Mouse (Mus musculus) ovary, adult 18-20 months (tissue): Measurements from ENCODE around the gene Sdhb.

Experiments
- DNase-seq: peaks from one replicate; pipeline ENCODE4 v3.0.0; 2022; ENCODE audit warnings: low spot score, mixed read lengths

The Sdhb gene

GRCm38 (mm10) chr4:140960781-140961466 lies at the start of gene Sdhb:
TSS of gene Sdhb (plus strand) at chr4:140961203.
- DNase-seq = peak; percentile 98

DNA sequence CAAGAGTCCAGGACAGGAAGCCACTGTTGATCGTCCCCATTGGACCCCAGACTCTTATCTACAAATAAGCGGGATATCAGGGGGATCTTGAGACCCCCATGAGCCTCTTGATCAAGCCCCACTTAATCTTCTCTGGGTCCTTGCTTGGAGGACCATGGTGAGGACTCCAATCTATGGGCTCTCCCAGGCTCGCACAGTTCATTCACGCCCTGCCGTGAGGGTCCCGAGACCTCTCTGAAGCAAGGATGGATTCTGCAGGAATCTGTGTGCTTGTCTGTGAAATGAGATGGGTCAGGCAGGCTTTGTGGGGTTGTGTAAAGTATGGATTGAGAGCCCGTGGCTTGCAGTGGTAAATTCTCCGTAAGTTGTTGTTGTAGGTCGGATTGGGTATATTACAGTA lies 49.6 kb upstream of the Sdhb start:
- DNase-seq = no peak

GRCm38 (mm10) chr4:140912271-140912833 lies 48.7 kb upstream of the Sdhb start:
- DNase-seq = no peak

- no peak for DNase-seq
Measured at GRCm38 (mm10) chr4:140913565-140913964, 47.4 kb upstream of the Sdhb start.

DNA sequence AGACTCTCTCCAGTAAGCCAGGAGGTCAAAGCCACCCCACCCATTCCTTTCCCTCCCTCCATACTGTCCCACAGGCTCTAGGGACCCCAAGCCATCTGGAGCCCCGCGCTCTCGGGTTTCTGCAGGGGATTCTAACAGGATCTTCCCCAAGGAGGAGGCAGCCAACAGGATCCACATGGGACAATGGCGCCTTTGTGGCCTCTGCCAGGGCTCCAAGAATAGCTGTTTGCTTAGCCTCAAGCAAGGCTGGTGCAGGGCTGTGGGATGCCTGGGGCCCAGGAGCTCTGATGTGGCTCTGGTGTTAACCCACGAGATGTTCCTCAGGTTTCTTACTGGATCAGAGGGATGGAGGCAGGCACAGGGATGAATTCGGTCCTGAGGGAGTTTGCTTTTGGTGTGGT lies 46.3 kb upstream of the Sdhb start:
- DNase-seq = no peak

DNA sequence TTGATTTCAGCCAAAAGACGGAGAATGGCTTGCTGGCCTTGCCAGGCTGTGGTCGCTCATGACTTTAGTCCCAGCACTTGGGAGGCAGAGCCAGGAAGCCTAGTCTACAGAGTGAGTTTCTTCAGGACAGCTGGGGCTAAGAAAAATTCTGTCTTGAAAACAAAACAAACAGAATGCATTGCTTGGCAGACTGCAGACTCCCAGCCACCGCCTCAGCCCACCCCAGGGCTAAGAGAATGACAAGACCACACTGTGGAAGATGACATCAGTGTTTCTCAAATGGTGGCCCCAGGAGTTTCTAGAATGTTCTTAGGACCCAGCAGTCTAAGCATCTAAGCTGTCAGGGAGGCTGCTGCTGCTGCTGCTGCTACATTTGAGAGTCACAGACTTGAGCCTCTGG lies 45.8 kb upstream of the Sdhb start:
- no peak for DNase-seq

GRCm38 (mm10) chr4:140916296-140916695 lies 44.7 kb upstream of the Sdhb start:
- no peak for DNase-seq

GRCm38 (mm10) chr4:140917451-140917850 lies 43.6 kb upstream of the Sdhb start:
- DNase-seq = no peak

GRCm38 (mm10) chr4:140919974-140920836 lies 40.8 kb upstream of the Sdhb start:
- DNase-seq = no peak

GRCm38 (mm10) chr4:140922508-140922907 lies 38.5 kb upstream of the Sdhb start:
- DNase-seq = no peak

DNA sequence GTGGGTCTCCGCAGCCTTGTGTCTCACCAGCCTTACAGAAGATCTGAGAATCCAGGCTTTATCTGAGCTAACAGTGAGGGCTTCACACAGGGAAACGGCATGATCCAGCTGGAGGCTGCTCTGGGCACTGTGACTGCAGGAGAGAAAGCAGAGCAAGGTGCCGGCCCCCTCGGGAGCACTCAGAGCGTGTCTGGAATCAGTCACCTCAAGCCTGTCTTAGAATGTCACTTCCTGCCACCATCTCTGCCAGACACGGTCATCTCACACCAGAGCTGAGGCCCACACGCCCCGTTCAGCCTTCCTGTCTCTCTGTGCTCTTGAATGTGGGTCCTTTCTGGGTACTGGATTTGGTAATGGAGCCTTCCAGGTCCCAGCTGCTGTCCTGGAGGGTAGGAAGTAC lies 35.4 kb upstream of the Sdhb start:
- no peak for DNase-seq

DNA sequence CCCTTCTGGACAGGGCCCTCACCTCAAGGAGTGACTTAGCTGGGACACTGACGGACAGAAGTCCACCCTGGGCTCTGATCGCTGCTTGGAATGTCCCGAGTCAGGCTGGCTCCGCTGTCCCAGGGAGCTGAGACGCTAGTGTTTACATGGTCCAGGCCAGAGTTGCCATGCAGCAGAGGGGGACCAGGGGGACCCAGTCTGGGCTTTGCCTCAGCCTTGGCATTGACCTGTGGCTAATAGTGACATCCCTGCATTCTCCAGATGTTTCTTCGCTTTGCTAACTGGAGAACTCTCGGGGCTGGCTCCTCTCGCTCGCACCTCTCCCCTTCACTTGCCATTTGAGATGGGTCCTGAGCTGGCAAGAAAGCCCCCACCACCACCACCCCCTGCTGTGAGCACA lies 32.7 kb upstream of the Sdhb start:
- DNase-seq = no peak

DNA sequence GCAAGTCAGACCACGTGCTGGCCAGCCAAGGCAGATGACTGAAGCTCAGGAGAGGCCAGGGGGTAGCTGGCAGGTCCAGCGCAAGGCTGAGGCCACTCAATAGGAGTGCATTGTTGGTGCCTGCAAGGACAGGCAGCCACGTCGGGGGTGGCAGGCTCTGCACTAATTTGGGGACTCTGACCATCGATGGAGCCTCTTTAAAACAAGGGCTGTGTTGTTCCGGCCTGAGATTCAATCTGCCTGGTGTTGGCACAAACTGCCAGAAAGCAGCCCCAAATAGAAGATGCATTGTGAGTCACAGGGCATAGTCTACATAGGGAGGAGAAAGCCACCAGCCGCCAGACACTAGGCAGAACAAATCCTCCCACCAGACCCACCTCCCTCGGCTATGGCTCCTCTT lies 31.3 kb upstream of the Sdhb start:
- DNase-seq = no peak

- no peak for DNase-seq
Measured at GRCm38 (mm10) chr4:140930900-140931470, 30.0 kb upstream of the Sdhb start.

GRCm38 (mm10) chr4:140935643-140936042 lies 25.4 kb upstream of the Sdhb start:
- DNase-seq = no peak

- DNase-seq = no peak
Measured at GRCm38 (mm10) chr4:140944356-140944755, 16.6 kb upstream of the Sdhb start.

DNA sequence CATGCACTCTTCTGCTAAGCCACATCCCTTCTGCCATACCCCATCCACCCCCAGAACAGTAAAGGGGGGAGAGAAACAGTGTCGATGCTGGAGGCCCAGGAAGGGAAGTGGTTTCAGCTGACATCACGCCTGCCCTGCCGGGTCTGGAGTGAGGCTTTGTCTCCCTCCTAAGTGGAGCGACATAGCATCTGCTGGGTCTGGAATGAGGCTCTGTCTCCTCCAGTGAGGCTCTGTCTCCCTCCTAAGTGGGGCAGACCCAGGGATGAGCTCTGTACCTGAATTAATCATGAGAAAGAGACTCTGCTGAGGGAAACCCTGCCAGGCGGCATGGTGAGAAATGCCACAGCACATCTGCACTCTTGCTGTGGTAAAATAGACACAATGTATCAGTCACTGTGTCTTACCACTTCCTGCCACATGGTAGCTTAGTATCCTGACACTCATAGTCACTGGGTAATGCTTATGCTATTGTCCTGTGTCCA lies 16.0 kb upstream of the Sdhb start:
- no peak for DNase-seq

- DNase-seq = no peak
Measured at GRCm38 (mm10) chr4:140945571-140945970, 15.4 kb upstream of the Sdhb start.

DNA sequence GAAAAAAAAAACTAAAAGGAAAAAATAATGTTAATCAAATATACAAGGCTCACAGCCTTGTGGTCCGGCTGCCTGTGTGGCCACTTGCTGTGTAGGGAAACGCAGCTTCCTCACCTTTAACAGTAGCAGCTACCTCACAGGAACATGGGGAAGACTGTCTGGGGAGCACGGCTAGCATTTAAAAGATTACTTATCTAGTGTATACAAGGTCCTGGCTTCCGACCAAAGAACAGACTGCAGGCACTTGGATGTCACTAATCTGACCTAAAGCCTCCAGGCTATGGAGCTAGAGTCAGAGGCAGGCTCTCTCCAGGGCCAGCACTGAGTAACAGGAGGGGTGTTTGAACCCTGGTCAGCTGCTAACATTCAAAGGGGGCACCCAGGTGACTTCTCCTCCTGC lies 15.0 kb upstream of the Sdhb start:
- DNase-seq = no peak

DNA sequence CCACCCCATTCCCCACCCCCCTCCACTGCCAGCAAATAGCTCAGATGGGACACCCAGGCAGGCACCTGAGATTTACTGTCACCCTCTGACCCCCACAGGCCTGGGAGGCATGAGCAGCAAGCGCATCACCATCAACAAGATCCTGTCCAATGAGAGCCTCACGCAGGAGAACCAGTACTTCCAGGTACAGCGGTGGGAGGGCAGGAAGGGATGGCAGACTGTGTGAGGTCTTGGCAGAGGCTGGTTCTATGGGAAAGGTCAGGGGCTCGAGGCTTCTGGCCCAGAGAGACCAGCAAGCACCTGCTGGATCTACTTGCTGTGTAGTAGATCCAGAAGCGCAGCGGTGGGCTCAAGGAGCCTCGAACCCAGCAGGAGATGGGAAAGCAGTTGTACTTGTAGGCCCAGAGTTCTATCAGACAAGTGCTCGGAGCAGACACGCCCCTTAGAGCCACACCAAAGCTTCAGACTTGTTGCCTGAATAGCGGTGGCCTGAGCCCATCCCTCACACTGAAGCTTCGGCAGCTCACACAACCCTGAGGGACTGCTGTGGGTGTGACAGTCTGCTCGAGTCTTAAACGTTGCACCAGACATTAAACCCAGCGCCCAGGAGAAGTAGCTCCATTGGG lies 14.3 kb upstream of the Sdhb start:
- no peak for DNase-seq

DNA sequence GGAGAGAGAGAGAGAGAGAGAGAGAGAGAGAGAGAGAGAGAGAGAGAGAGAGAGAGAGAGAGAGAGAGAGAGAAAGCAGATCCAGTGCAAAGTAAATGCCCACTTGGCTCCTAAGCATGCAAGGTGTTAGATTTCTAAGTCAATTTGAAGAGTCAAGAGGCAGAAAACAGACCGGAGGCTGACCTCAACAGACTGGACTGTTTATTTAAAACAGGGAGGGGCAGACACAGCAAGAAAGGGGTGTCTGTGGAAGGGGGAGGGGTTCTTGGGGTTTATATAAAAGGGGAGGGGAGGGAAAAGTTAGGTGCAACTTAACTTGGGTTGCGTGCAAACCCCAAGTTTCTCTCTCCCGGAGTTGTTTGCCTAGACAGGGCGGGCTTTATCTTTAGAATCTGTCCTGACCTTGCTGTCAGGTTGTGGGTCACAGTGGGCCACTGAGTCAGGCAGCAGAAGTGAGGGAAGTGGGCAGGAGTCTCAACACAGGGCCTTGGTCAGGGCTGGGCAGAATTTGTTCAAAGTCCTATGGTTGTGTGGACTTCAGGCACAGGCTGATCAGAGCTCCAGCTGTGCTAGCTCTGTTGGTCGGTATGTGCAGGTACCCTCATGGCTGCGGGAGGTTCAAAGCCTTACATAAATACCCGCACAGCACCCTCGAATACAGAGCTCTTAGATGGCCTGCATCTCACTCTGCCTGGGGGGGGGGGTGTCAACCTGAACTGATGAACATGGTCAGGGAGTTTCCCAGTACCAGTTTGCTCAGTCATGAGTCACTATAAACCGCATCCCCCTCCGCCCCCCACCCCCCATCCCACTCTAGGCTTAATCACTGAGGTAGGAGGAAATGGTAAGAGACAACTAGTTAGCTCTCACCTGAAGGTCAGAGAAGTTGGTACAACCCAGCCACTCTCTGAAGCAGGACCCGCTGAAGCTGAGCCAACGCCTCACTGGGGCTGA lies 13.2 kb upstream of the Sdhb start:
- DNase-seq = no peak
